Mouse (Mus musculus) MEL (cell line): ENCODE measurements at regions not wholly inside any gene's neighbourhood (a gene's known extent, or its start where the extent isn't known, plus 50 kb on each side); places are given as distances from the start of the nearest gene placed in this dataset.

ENCODE experiments used
- DNase-seq: peaks from one replicate; pipeline ENCODE4 v3.0.0; 2011; ENCODE audit warnings: low read depth, low spot score
- H3K27ac ChIP-seq: 2 replicates; pipeline ENCODE4 v1.5.1; 2012; ENCODE audit warnings: low read depth, mild to moderate bottlenecking, control low read depth, low read length, moderate library complexity; ENCODE audit not compliant: control insufficient read depth
- H3K27me3 ChIP-seq, 2 experiments: fragments of 150-350 bp in 1 of 2; sonication (generic) in 1 of 2; 2 replicates each; pipeline ENCODE4 v1.6.1; 2012; ENCODE audit warnings: low read length in 2 of 2, mild to moderate bottlenecking in 2 of 2, improper control_type of control experiment in 1 of 2, moderate library complexity in 1 of 2; ENCODE audit not compliant: insufficient read depth in 2 of 2, control insufficient read depth in 1 of 2
- H3K36me3 ChIP-seq, 2 experiments: 2 replicates each; pipeline ENCODE4 v1.6.1; 2012 to 2014; ENCODE audit warnings: low read length in 2 of 2, improper control_type of control experiment in 1 of 2, inconsistent platforms in 1 of 2, mild to moderate bottlenecking in 1 of 2; ENCODE audit not compliant: insufficient read depth in 2 of 2, control insufficient read depth in 1 of 2
- H3K4me1 ChIP-seq, 2 experiments: fragments of 150-350 bp in 1 of 2; sonication (generic) in 1 of 2; 2 replicates each; pipeline ENCODE4 v1.6.1; 2012; ENCODE audit warnings: low read length in 2 of 2, improper control_type of control experiment in 1 of 2, mild to moderate bottlenecking in 1 of 2; ENCODE audit not compliant: insufficient read depth in 2 of 2, control insufficient read depth in 1 of 2
- H3K4me3 ChIP-seq, 2 experiments: fragments of 150-350 bp in 1 of 2; sonication (generic) in 1 of 2; 2 replicates each; pipeline ENCODE4 v1.5.1; 2012; ENCODE audit warnings: low read depth in 2 of 2, low read length in 2 of 2, mild to moderate bottlenecking in 2 of 2, moderate library complexity in 2 of 2, control low read depth in 1 of 2, improper control_type of control experiment in 1 of 2; ENCODE audit not compliant: control insufficient read depth in 1 of 2, insufficient read depth in 1 of 2
- H3K79me2 ChIP-seq: 2 replicates; pipeline ENCODE4 v1.6.1; 2012; ENCODE audit warnings: mild to moderate bottlenecking, low read length, moderate library complexity; ENCODE audit not compliant: control insufficient read depth, poor library complexity, insufficient read depth
- H3K9ac ChIP-seq: 2 replicates; pipeline ENCODE4 v1.6.1; 2012; ENCODE audit warnings: low read depth, mild to moderate bottlenecking, control low read depth, low read length, moderate library complexity; ENCODE audit not compliant: control insufficient read depth, poor library complexity, severe bottlenecking
- H3K9me3 ChIP-seq: fragments of 150-350 bp; sonication (generic); replicated peaks from 2 replicates; pipeline ENCODE4 v1.6.1; 2012; ENCODE audit warnings: mild to moderate bottlenecking, low read length, improper control_type of control experiment, moderate library complexity; ENCODE audit not compliant: insufficient read depth
- BHLHE40 ChIP-seq: IDR thresholded peaks from 2 replicates; pipeline ENCODE4 v1.6.1; 2012; ENCODE audit warnings: low read depth, mild to moderate bottlenecking, inconsistent platforms, low read length, improper control_type of control experiment, borderline replicate concordance
- CHD1 ChIP-seq: IDR thresholded peaks from 2 replicates; pipeline ENCODE4 v1.6.1; 2012; ENCODE audit warnings: low read depth, mild to moderate bottlenecking, inconsistent platforms, low read length, improper control_type of control experiment
- CHD2 ChIP-seq: IDR thresholded peaks from 2 replicates; pipeline ENCODE4 v1.6.1; 2011; ENCODE audit warnings: low read length, improper control_type of control experiment
- CTCF ChIP-seq, 3 experiments: IDR thresholded peaks in 2 of 3; conservative IDR thresholded peaks in 1 of 3; 2 replicates each; pipeline ENCODE4 v1.5.1; 2011 to 2012; ENCODE audit warnings: low read length in 3 of 3, low read depth in 2 of 3, mild to moderate bottlenecking in 2 of 3, improper control_type of control experiment in 1 of 3, inconsistent platforms in 1 of 3, mixed read lengths in 1 of 3, moderate library complexity in 1 of 3; ENCODE audit not compliant: control insufficient read depth in 1 of 3, insufficient read depth in 1 of 3, poor library complexity in 1 of 3, severe bottlenecking in 1 of 3
- E2F4 ChIP-seq: IDR thresholded peaks from 2 replicates; pipeline ENCODE4 v1.6.1; 2011; ENCODE audit warnings: low read depth, low read length, improper control_type of control experiment, borderline replicate concordance
- ELF1 ChIP-seq: IDR thresholded peaks from 2 replicates; pipeline ENCODE4 v1.6.1; 2014; ENCODE audit warnings: low read depth, mild to moderate bottlenecking, inconsistent platforms, low read length, improper control_type of control experiment, moderate library complexity
- ETS1 ChIP-seq: IDR thresholded peaks from 2 replicates; pipeline ENCODE4 v1.6.1; 2012; ENCODE audit warnings: low read depth, mild to moderate bottlenecking, inconsistent platforms, low read length, improper control_type of control experiment, moderate library complexity
- GABPA ChIP-seq: IDR thresholded peaks from 2 replicates; pipeline ENCODE4 v1.6.1; 2012; ENCODE audit warnings: low read depth, mild to moderate bottlenecking, inconsistent platforms, low read length, improper control_type of control experiment, moderate library complexity
- GATA1 ChIP-seq: IDR thresholded peaks from 2 replicates; pipeline ENCODE4 v1.6.1; 2011; ENCODE audit warnings: low read depth, low read length, improper control_type of control experiment
- HCFC1 ChIP-seq: IDR thresholded peaks from 2 replicates; pipeline ENCODE4 v1.6.1; 2012; ENCODE audit warnings: low read depth, mild to moderate bottlenecking, inconsistent platforms, low read length, improper control_type of control experiment, moderate library complexity
- JUND ChIP-seq: IDR thresholded peaks from 2 replicates; pipeline ENCODE4 v1.6.1; 2011; ENCODE audit warnings: low read depth, mild to moderate bottlenecking, improper control_type of control experiment, low read length
- KAT2A ChIP-seq: conservative IDR thresholded peaks from 2 replicates; pipeline ENCODE4 v1.6.1; 2012; ENCODE audit warnings: low read depth, low read length, improper control_type of control experiment, inconsistent platforms
- MAFK ChIP-seq: IDR thresholded peaks from 2 replicates; pipeline ENCODE4 v1.6.1; 2011; ENCODE audit warnings: low read depth, mild to moderate bottlenecking, low read length, improper control_type of control experiment, borderline replicate concordance
- MAX ChIP-seq: IDR thresholded peaks from 2 replicates; pipeline ENCODE4 v1.6.1; 2011; ENCODE audit warnings: low read length, improper control_type of control experiment
- MAZ ChIP-seq: IDR thresholded peaks from 2 replicates; pipeline ENCODE4 v1.6.1; 2012; ENCODE audit warnings: low read depth, mild to moderate bottlenecking, inconsistent platforms, low read length, improper control_type of control experiment
- MEF2A ChIP-seq: IDR thresholded peaks from 2 replicates; pipeline ENCODE4 v1.6.1; 2014; ENCODE audit warnings: low read depth, mild to moderate bottlenecking, inconsistent platforms, low read length, improper control_type of control experiment; ENCODE audit not compliant: poor library complexity, insufficient replicate concordance, severe bottlenecking; ENCODE audit errors: extremely low read depth
- MXI1 ChIP-seq: IDR thresholded peaks from 2 replicates; pipeline ENCODE4 v1.6.1; 2011; ENCODE audit warnings: mild to moderate bottlenecking, low read depth, low read length, improper control_type of control experiment
- MYB ChIP-seq: IDR thresholded peaks from 2 replicates; pipeline ENCODE4 v1.6.1; 2011; ENCODE audit warnings: mild to moderate bottlenecking, low read depth, low read length, improper control_type of control experiment
- MYC ChIP-seq: IDR thresholded peaks from 2 replicates; pipeline ENCODE4 v1.6.1; 2011; ENCODE audit warnings: low read depth, mild to moderate bottlenecking, low read length, improper control_type of control experiment, moderate library complexity
- NELFE ChIP-seq: IDR thresholded peaks from 2 replicates; pipeline ENCODE4 v1.6.1; 2011; ENCODE audit warnings: low read depth, low read length, improper control_type of control experiment
- POLR2A ChIP-seq, 2 experiments: IDR thresholded peaks; 2 replicates each; pipeline ENCODE4 v1.6.1; 2011 to 2012; ENCODE audit warnings: low read length in 2 of 2, mild to moderate bottlenecking in 2 of 2, control low read depth in 1 of 2, improper control_type of control experiment in 1 of 2, low read depth in 1 of 2, moderate library complexity in 1 of 2; ENCODE audit not compliant: control insufficient read depth in 1 of 2, insufficient read depth in 1 of 2, poor library complexity in 1 of 2
- POLR2AphosphoS2 ChIP-seq: IDR thresholded peaks from 2 replicates; pipeline ENCODE4 v1.6.1; 2011; ENCODE audit warnings: low read length, improper control_type of control experiment
- POLR2AphosphoS5 ChIP-seq: IDR thresholded peaks from 2 replicates; pipeline ENCODE4 v1.6.1; 2012; ENCODE audit warnings: low read depth, borderline replicate concordance, mild to moderate bottlenecking, inconsistent platforms, low read length, moderate library complexity, mixed read lengths
- RAD21 ChIP-seq: IDR thresholded peaks from 2 replicates; pipeline ENCODE4 v1.6.1; 2011; ENCODE audit warnings: mild to moderate bottlenecking, low read depth, low read length, improper control_type of control experiment
- RCOR1 ChIP-seq: IDR thresholded peaks from 2 replicates; pipeline ENCODE4 v1.6.1; 2012; ENCODE audit warnings: low read depth, mild to moderate bottlenecking, inconsistent platforms, low read length, improper control_type of control experiment
- SIN3A ChIP-seq: IDR thresholded peaks from 2 replicates; pipeline ENCODE4 v1.6.1; 2012; ENCODE audit warnings: low read length, improper control_type of control experiment, inconsistent platforms
- SMC3 ChIP-seq: IDR thresholded peaks from 2 replicates; pipeline ENCODE4 v1.6.1; 2011; ENCODE audit warnings: low read depth, low read length, improper control_type of control experiment
- TAL1 ChIP-seq: IDR thresholded peaks from 2 replicates; pipeline ENCODE4 v1.6.1; 2012; ENCODE audit warnings: mild to moderate bottlenecking, inconsistent platforms, low read length, moderate library complexity, mixed read lengths
- TBP ChIP-seq: IDR thresholded peaks from 2 replicates; pipeline ENCODE4 v1.8.0; 2011; ENCODE audit warnings: low read depth, low read length, improper control_type of control experiment
- TCF12 ChIP-seq: IDR thresholded peaks from 2 replicates; pipeline ENCODE4 v1.6.1; 2014; ENCODE audit warnings: low read depth, mild to moderate bottlenecking, inconsistent platforms, low read length, improper control_type of control experiment, moderate library complexity
- UBTF ChIP-seq: IDR thresholded peaks from 2 replicates; pipeline ENCODE4 v1.6.1; 2012; ENCODE audit warnings: low read depth, mild to moderate bottlenecking, inconsistent platforms, low read length, improper control_type of control experiment, moderate library complexity, borderline replicate concordance; ENCODE audit not compliant: insufficient read depth
- USF1 ChIP-seq: IDR thresholded peaks from 2 replicates; pipeline ENCODE4 v1.6.1; 2014; ENCODE audit warnings: low read depth, mild to moderate bottlenecking, inconsistent platforms, low read length, improper control_type of control experiment, moderate library complexity
- USF2 ChIP-seq, 2 experiments: IDR thresholded peaks; 2 replicates each; pipeline ENCODE4 v1.6.1; 2011 to 2012; ENCODE audit warnings: improper control_type of control experiment in 2 of 2, low read length in 2 of 2, borderline replicate concordance in 1 of 2, inconsistent platforms in 1 of 2, low read depth in 1 of 2, mild to moderate bottlenecking in 1 of 2; ENCODE audit not compliant: insufficient read depth in 1 of 2
- ZC3H11A ChIP-seq: IDR thresholded peaks from 2 replicates; pipeline ENCODE4 v1.6.1; 2012; ENCODE audit warnings: low read depth, mild to moderate bottlenecking, inconsistent platforms, low read length, improper control_type of control experiment
- ZKSCAN1 ChIP-seq: IDR thresholded peaks from 2 replicates; pipeline ENCODE4 v1.6.1; 2012; ENCODE audit warnings: low read depth, mild to moderate bottlenecking, inconsistent platforms, low read length, improper control_type of control experiment, moderate library complexity
- ZMIZ1 ChIP-seq: IDR thresholded peaks from 2 replicates; pipeline ENCODE4 v1.6.1; 2012; ENCODE audit warnings: low read depth, mild to moderate bottlenecking, inconsistent platforms, low read length, improper control_type of control experiment, moderate library complexity
- ZNF384 ChIP-seq: IDR thresholded peaks from 2 replicates; pipeline ENCODE4 v1.6.1; 2012; ENCODE audit warnings: low read depth, mild to moderate bottlenecking, inconsistent platforms, low read length, improper control_type of control experiment

- DNase-seq, result peak; percentile 96
- peak overlapping the region; percentile 85 for H3K9ac ChIP-seq
- TF ChIP-seq USF1 (no peak), ZNF384 (no peak), POLR2AphosphoS2 (peak; percentile 63; the same call in 1 of the 2 replicates), HCFC1 (peak; percentile 49; the same call in 1 of the 2 replicates), CHD1 (no peak), MXI1 (no peak; the same call in 1 of the 2 replicates), E2F4 (no peak), MAFK (no peak), CTCF (IDR thresholded peaks at IDR 0.05 in 2 of 3, conservative IDR thresholded peaks at IDR 0.05 in 1 of 3; ENCODE audit: control insufficient read depth in 1 of 3, insufficient read depth in 1 of 3, low read depth in 2 of 3, low read length in 3 of 3, poor library complexity in 1 of 3, severe bottlenecking in 1 of 3) (no peak), POLR2AphosphoS5 (0 out of 2 replicates have a peak, but pooled peaks have one; percentile 32), GABPA (no peak), ZKSCAN1 (no peak), ZC3H11A (no peak), BHLHE40 (no peak), SIN3A (peak; percentile 41; the same call in 1 of the 2 replicates), MAX (peak; percentile 73), RCOR1 (no peak), SMC3 (no peak), TCF12 (peak; percentile 47; the same call in 1 of the 2 replicates), GATA1 (no peak), POLR2A (IDR thresholded peaks at IDR 0.05; ENCODE audit: control insufficient read depth in 1 of 2, insufficient read depth in 1 of 2, low read depth in 1 of 2, low read length in 2 of 2, poor library complexity in 1 of 2) (peak; percentile 83 to 85), MEF2A (no peak), ELF1 (no peak), CHD2 (0 out of 2 replicates have a peak, but pooled peaks have one; percentile 17), RAD21 (no peak), UBTF (no peak), JUND (no peak), ETS1 (no peak), TAL1 (no peak), ZMIZ1 (peak; percentile 72), TBP (no peak), NELFE (peak; percentile 75), MYB (no peak), KAT2A (no peak; the same call in 1 of the 2 replicates), USF2 (IDR thresholded peaks at IDR 0.05; ENCODE audit: borderline replicate concordance in 1 of 2, insufficient read depth in 1 of 2, low read depth in 1 of 2, low read length in 2 of 2) (no peak), MAZ (peak; percentile 13; the same call in 1 of the 2 replicates), MYC (no peak)
Measured at GRCm38 (mm10) chr1:23255925-23256629, 141.5 kb downstream of the Ogfrl1 start.

More at GRCm38 (mm10) chr1:23255925-23256629, 141.5 kb downstream of the Ogfrl1 start:
- H3K4me1 ChIP-seq, result peaks cover 0 to 3% of the 10 kb centered on the region in 2 experiments; a peak in 2 of 4 replicates
- H3K4me3 ChIP-seq, result peak overlapping the region; percentile 88 to 89
- H3K9me3 ChIP-seq, result no peaks in the 10 kb centered on the region
- peak overlapping the region; percentile 37 for H3K27ac ChIP-seq
- peaks cover 23% of the 10 kb centered on the region for H3K79me2 ChIP-seq
- peaks cover 2 to 14% of the 10 kb centered on the region in 2 experiments; a peak in 3 of 4 replicates for H3K36me3 ChIP-seq
- H3K27me3 ChIP-seq, result no peaks in the 10 kb centered on the region
